Comparison of ENCODE assay signal across 19 mouse cellular contexts in the genomic region with DNA sequence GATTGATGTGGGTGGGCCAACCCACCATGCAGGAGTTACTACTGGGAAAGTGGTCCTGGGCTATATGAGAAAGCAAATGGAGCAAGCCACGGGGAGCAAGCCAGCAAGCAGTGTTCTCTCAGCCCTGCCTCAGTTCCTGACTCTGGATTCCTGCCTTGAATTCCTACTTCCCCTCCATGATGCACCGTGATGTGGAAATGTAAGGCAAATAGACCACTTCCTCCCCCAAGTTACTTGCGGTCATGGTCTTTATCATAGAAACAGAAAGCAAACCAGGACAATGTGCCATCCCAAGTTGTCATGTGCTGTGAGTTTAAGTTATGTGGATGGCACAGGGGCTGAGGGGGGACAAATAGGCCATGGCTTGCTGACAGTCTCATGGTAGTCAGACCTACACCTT.
"Had no signal": no experiment of that assay in that cellular context is flagged by ENCODE, and none has a peak within 500 bp of the region (broad histone marks: within the 10 kb centered on the region; RNA-seq: fewer than 3 reads in every experiment).

No protein-coding gene starts in this region.

- DNase-seq: liver, postnatal 0 days; lung, adult 2 months; lung, postnatal 14 days; lung, postnatal 36 days; right cerebral cortex, postnatal 14 days; thymus, adult 2 months; thymus, postnatal 25 days; thymus, postnatal 4 days had no signal

- H3K4me3 ChIP-seq: liver, embryonic 15.5 days; lung, embryonic 15.5 days; midbrain, embryonic 13.5 days; midbrain, embryonic 15.5 days; neural tube, embryonic 12.5 days; stomach, embryonic 15.5 days had no signal

- H3K36me3 ChIP-seq: liver, embryonic 15.5 days; lung, embryonic 15.5 days; midbrain, embryonic 15.5 days; neural tube, embryonic 12.5 days; stomach, embryonic 15.5 days had no signal

- H3K27me3 ChIP-seq: lung, embryonic 15.5 days; midbrain, embryonic 13.5 days; midbrain, embryonic 15.5 days; neural tube, embryonic 12.5 days; stomach, embryonic 15.5 days had no signal

- H3K27ac ChIP-seq: liver, embryonic 15.5 days; lung, embryonic 15.5 days; macrophage; midbrain, embryonic 13.5 days; midbrain, embryonic 15.5 days; neural tube, embryonic 12.5 days; stomach, embryonic 15.5 days; stomach, postnatal 0 days had no signal

- H3K9ac ChIP-seq: liver, embryonic 15.5 days; liver, postnatal 0 days; lung, embryonic 15.5 days; midbrain, embryonic 13.5 days; midbrain, embryonic 15.5 days; neural tube, embryonic 12.5 days; stomach, embryonic 15.5 days had no signal

- H3K9me3 ChIP-seq: liver, embryonic 15.5 days; lung, embryonic 15.5 days; neural tube, embryonic 12.5 days; stomach, embryonic 15.5 days had no signal

- H3K4me2 ChIP-seq: liver, embryonic 15.5 days; lung, embryonic 15.5 days; midbrain, embryonic 11.5 days; midbrain, embryonic 13.5 days; midbrain, embryonic 15.5 days; neural tube, embryonic 12.5 days; stomach, embryonic 15.5 days had no signal

- ATAC-seq: liver, postnatal 0 days; lung, postnatal 0 days; midbrain, embryonic 13.5 days; midbrain, embryonic 15.5 days had no signal

- H3K4me1 ChIP-seq: liver, embryonic 15.5 days; lung, embryonic 15.5 days; megakaryocyte, embryonic 14.5 days; stomach, embryonic 15.5 days had no signal
